Mouse (Mus musculus): ENCODE measurements around the gene Tmprss11d. TPM values are rescaled to one million over a fixed set of nuclear protein-coding genes. Genes with fewer than 3 reads are reported as not detected.
"Not testable (repeated sequence)": the region's sequence is repeated elsewhere in the genome, so short reads cannot be mapped to it uniquely, and the experiment has no call there.

The Tmprss11d gene
- total RNA-seq, 1 experiment: 2.1 TPM

DNA sequence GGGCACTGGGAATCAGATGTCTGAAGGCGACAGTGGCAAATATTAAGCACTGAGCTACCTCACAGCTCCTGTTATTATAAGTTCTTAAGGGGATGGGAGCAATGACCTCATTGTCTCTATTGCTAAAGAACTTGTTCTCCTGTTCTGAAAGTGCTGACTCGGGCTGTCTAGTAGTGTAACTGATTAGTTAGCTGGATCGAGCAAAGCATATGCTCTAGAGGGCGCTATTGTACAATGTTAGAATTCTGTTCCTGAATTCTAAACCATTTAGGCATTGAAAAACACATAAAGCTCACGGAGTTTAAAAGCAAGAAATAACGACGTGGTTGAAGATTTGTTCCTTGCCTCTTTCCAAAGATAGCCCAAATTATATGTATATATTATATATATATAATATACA is 20.3 kb downstream of the Tmprss11d start:
- Histone ChIP-seq H3K9me3 (ENCODE audit: control insufficient read depth, insufficient read depth, low read depth, low read length) (no peaks in the 10 kb centered on the region), H3K9ac (ENCODE audit: insufficient read depth, low read depth, low read length, poor library complexity, severe bottlenecking) (no peak overlapping the region), H3K36me3 (ENCODE audit: control insufficient read depth, insufficient read depth, low read length, poor library complexity, severe bottlenecking) (no peaks in the 10 kb centered on the region), H3K4me3 (ENCODE audit: insufficient read depth in 1 of 2, low read depth in 1 of 2, low read length in 2 of 2, poor library complexity in 1 of 2, severe bottlenecking in 1 of 2) (no peak overlapping the region), H3K4me1 (ENCODE audit: control insufficient read depth in 2 of 2, insufficient read depth in 2 of 2, low read length in 2 of 2, poor library complexity in 1 of 2) (no peaks in the 10 kb centered on the region), H3K27ac (ENCODE audit: insufficient read depth, low read depth, low read length, poor library complexity, severe bottlenecking) (no peak overlapping the region)
- DNase-seq (ENCODE audit: low read depth, low spot score): peak; percentile 56
- in situ Hi-C loops (cut with MboI; ENCODE audit: low sequenced_read_pairs in 2 of 2, unreplicated experiment in 2 of 2): loop anchor here in 1 of 2 experiments (10.0 kb wide), 1 partner anchor 62 kb away; no protein-coding TSS in a partner anchor
- TF ChIP-seq CHD2 (IDR thresholded peaks at IDR 0.05; ENCODE audit: low read depth, low read length) (no peak), ZC3H11A (IDR thresholded peaks at IDR 0.05; ENCODE audit: borderline replicate concordance, low read depth, low read length) (peak; percentile 68), ZNF384 (IDR thresholded peaks at IDR 0.05; ENCODE audit: low read depth, low read length) (no peak), MAFK (IDR thresholded peaks at IDR 0.05; ENCODE audit: insufficient read depth, low read depth, low read length) (peak; percentile 98), HCFC1 (IDR thresholded peaks at IDR 0.05; ENCODE audit: borderline replicate concordance, insufficient read depth, low read length) (no peak)

DNA sequence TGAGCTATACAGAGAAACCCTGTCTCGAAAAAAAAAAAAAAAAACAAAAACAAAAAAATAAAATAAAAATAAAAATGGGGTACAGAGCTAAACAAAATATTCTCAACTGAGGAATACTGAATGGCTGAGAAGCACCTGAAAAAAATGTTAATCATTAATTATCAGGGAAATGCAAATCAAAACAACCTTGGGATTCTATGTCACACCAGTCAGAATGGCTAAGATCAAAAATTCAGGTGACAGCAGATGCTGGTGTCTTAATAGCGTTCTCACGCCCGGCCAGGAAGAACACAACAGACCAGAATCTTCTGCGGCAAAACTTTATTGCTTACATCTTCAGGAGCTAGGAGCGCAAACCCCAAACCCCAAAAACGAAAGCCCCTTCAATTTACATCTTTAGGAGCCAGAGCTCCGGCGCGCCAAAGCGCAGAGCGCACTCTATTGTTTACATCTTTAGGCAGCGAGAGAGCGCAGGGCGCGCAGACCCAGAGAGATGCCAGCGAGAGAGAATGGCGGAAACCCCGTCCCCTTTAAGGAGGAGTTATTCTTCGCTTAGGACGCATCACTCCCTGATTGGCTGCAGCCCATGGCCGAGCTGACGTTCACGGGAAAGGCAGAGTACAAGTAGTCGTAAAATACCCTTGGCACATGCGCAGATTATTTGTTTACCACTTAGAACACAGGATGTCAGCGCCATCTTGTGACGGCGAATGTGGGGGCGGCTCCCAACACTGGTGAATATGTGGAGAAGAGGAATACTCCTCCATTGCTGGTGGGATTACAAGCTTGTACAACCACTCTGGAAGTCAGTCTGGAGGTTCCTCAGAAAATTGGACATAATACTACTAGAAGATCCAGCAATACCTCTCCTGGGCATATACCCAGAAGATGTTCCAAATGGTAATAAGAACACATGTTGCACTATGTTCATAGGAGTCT is 54.9 kb downstream of the Tmprss11d start:
- H3K36me3 ChIP-seq (ENCODE audit: control insufficient read depth, insufficient read depth, low read length, poor library complexity, severe bottlenecking); H3K9ac ChIP-seq (ENCODE audit: insufficient read depth, low read depth, low read length, poor library complexity, severe bottlenecking); DNase-seq (ENCODE audit: low read depth, low spot score); H3K9me3 ChIP-seq (ENCODE audit: control insufficient read depth, insufficient read depth, low read depth, low read length); H3K27ac ChIP-seq (ENCODE audit: insufficient read depth, low read depth, low read length, poor library complexity, severe bottlenecking); in situ Hi-C loops (cut with MboI; ENCODE audit: low sequenced_read_pairs in 2 of 2, unreplicated experiment in 2 of 2); H3K4me3 ChIP-seq (ENCODE audit: insufficient read depth in 1 of 2, low read depth in 1 of 2, low read length in 2 of 2, poor library complexity in 1 of 2, severe bottlenecking in 1 of 2); H3K4me1 ChIP-seq (ENCODE audit: control insufficient read depth in 2 of 2, insufficient read depth in 2 of 2, low read length in 2 of 2, poor library complexity in 1 of 2): not testable (repeated sequence)

DNA sequence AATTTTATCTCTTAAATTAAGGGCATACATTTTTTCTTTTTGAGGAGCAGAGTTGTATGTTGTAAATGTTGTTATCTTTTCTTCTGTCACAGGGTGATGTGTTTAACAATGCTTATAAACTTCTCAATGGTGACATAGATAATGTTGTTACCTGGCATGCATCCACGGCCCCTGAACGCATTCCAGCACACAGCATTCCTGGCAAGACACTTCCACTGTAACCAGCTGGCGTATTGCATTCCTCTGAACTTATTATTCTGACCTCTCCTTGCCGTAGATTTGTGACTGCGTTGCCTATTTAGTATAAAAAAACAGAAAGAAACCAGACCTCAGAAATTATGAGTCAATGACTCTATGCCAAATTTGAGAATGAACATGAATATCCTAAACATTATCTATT is 67.1 kb downstream of the Tmprss11d start:
- no peak overlapping the region for H3K27ac ChIP-seq (ENCODE audit: insufficient read depth, low read depth, low read length, poor library complexity, severe bottlenecking)
- in situ Hi-C loops (cut with MboI; ENCODE audit: low sequenced_read_pairs in 2 of 2, unreplicated experiment in 2 of 2): no loop called here

DNA sequence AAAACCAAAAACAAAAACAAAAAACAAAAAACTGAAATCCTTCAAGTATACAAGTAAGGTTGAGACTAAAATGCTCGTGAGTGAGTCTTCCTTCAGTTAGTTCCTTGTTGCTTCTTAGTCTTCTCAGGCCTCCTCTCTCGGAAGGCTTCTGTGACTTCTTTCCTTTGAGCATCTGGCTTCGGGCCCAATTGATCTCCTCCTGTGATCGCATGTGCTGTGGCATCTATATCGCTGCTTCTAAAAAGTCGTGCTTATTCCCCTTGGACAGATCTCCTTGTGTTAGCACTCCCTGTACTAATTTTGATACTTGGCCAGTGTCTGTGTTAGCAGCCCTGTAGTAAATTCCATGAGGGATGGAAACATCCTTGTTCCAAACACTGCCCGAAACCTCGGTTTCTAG is 69.3 kb downstream of the Tmprss11d start:
- H3K27ac ChIP-seq (ENCODE audit: insufficient read depth, low read depth, low read length, poor library complexity, severe bottlenecking): no peak overlapping the region
- DNase-seq (ENCODE audit: low read depth, low spot score): no peak
- H3K36me3 ChIP-seq (ENCODE audit: control insufficient read depth, insufficient read depth, low read length, poor library complexity, severe bottlenecking): no peaks in the 10 kb centered on the region
- in situ Hi-C loops (cut with MboI; ENCODE audit: low sequenced_read_pairs in 2 of 2, unreplicated experiment in 2 of 2): no loop called here
- H3K4me3 ChIP-seq (ENCODE audit: insufficient read depth in 1 of 2, low read depth in 1 of 2, low read length in 2 of 2, poor library complexity in 1 of 2, severe bottlenecking in 1 of 2): no peak overlapping the region
- H3K9ac ChIP-seq (ENCODE audit: insufficient read depth, low read depth, low read length, poor library complexity, severe bottlenecking): no peak overlapping the region
- TF ChIP-seq CHD2 (IDR thresholded peaks at IDR 0.05; ENCODE audit: low read depth, low read length) (no peak), HCFC1 (IDR thresholded peaks at IDR 0.05; ENCODE audit: borderline replicate concordance, insufficient read depth, low read length) (no peak), MAFK (IDR thresholded peaks at IDR 0.05; ENCODE audit: insufficient read depth, low read depth, low read length) (no peak), ZC3H11A (IDR thresholded peaks at IDR 0.05; ENCODE audit: borderline replicate concordance, low read depth, low read length) (no peak), ZNF384 (IDR thresholded peaks at IDR 0.05; ENCODE audit: low read depth, low read length) (no peak)
- H3K4me1 ChIP-seq (ENCODE audit: control insufficient read depth in 2 of 2, insufficient read depth in 2 of 2, low read length in 2 of 2, poor library complexity in 1 of 2): no peaks in the 10 kb centered on the region
- no peaks in the 10 kb centered on the region for H3K9me3 ChIP-seq (ENCODE audit: control insufficient read depth, insufficient read depth, low read depth, low read length)

More for the DNA sequence above, 67.1 kb downstream of the Tmprss11d start:
- Histone ChIP-seq H3K9ac (ENCODE audit: insufficient read depth, low read depth, low read length, poor library complexity, severe bottlenecking) (no peak overlapping the region), H3K4me1 (ENCODE audit: control insufficient read depth in 2 of 2, insufficient read depth in 2 of 2, low read length in 2 of 2, poor library complexity in 1 of 2) (no peaks in the 10 kb centered on the region), H3K4me3 (ENCODE audit: insufficient read depth in 1 of 2, low read depth in 1 of 2, low read length in 2 of 2, poor library complexity in 1 of 2, severe bottlenecking in 1 of 2) (no peak overlapping the region), H3K9me3 (ENCODE audit: control insufficient read depth, insufficient read depth, low read depth, low read length) (no peaks in the 10 kb centered on the region), H3K36me3 (ENCODE audit: control insufficient read depth, insufficient read depth, low read length, poor library complexity, severe bottlenecking) (no peaks in the 10 kb centered on the region)
- DNase-seq (ENCODE audit: low read depth, low spot score): no peak
- no peak for TF ChIP-seq CHD2 (IDR thresholded peaks at IDR 0.05; ENCODE audit: low read depth, low read length)
- no peak for TF ChIP-seq ZC3H11A (IDR thresholded peaks at IDR 0.05; ENCODE audit: borderline replicate concordance, low read depth, low read length)
- no peak for TF ChIP-seq MAFK (IDR thresholded peaks at IDR 0.05; ENCODE audit: insufficient read depth, low read depth, low read length)
- no peak for TF ChIP-seq ZNF384 (IDR thresholded peaks at IDR 0.05; ENCODE audit: low read depth, low read length)
- no peak for TF ChIP-seq HCFC1 (IDR thresholded peaks at IDR 0.05; ENCODE audit: borderline replicate concordance, insufficient read depth, low read length)
